Mouse (Mus musculus): ENCODE measurements around the gene Gna15.

Gna15 gene

DNA sequence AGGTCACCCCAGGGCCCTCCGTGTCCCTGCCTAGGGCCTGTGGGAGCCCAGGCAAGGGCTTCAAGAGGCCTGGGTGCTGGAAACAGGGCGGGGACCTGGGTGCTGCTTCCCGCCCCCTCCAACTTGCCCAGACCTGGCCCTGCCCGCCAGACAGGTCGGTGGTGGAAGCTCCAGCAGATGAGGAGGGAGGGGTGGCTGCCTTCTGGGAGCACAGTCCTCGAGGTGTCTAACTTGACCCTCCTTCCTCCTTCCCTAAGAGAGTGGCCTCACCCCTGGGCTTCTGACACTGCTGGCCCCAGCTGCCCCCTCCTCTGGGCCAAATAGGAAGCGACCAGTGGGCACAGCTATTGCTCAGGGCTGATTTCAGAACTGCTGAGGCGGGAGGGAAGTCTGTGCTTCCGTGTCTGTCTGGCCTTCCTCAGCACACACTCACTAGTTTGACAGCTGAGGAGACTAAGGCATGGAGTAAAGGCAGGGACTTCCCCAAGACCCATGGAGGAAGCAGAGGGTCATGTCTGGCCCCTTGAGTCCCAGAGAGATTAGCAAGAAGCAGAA, at the start of gene Gna15:
TSS of gene Gna15 (minus strand) at position 175 of the 555 bp plus-strand sequence.
- DNase-seq: no peak

- no peak for DNase-seq
Measured at GRCm38 (mm10) chr10:81572975-81573374, 49.0 kb upstream of the Gna15 start.

- DNase-seq: peak; percentile 54
Measured at GRCm38 (mm10) chr10:81572133-81572671, 48.2 kb upstream of the Gna15 start.

DNA sequence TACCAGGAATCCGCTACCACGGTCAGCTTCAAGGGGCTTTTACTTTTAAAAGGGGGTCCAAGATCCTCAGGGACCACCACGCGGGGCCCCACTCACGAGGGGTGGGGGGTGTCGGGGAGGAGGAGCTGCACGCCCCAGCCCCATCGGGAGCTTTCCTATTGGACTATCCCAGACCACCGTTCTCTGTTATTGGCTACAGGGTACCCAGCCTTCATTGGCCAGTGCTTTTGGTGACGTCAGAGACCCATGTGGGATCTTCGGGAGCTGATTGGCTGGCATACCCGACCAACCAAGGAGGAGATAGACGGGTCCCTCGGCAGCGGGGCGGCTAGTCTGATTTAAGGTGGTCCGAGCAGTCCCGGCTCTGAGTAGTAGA, 47.5 kb upstream of the Gna15 start:
- DNase-seq: peak; percentile 100

DNA sequence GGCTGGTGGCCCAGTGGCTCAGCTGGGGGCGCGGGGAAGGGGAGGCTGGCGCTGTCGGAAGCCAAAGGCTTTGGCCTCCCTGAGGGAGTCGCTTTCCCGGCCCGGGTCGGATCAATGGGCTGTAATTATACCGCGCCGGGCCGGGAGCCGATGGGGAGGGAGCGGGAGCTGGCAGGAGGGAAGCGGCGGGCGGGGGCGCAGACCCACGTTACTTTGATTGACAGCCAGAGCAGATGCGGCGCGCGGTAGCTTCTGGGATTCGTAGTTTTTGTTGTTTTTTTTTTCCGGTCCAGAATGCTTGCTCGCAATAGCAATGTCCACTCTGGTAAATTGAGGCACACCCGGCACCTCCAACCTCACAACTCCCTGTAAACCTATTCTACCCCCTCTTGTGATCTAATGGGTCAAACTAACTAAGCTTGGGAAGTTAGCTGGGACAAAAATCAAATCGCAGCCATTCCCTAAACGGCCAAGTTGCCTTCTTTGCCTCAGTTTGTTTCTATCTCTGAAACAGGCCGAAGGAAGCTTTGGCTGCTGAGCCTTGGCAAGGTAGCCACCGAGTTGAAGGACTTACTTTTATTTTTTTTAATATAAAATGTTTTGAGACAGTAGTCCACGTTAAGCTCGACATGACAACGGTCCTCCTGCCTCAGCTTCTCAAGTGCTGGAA, 46.9 kb upstream of the Gna15 start:
- peak; percentile 96 for DNase-seq

- DNase-seq: no peak
Measured at GRCm38 (mm10) chr10:81570238-81570800, 46.3 kb upstream of the Gna15 start.

DNA sequence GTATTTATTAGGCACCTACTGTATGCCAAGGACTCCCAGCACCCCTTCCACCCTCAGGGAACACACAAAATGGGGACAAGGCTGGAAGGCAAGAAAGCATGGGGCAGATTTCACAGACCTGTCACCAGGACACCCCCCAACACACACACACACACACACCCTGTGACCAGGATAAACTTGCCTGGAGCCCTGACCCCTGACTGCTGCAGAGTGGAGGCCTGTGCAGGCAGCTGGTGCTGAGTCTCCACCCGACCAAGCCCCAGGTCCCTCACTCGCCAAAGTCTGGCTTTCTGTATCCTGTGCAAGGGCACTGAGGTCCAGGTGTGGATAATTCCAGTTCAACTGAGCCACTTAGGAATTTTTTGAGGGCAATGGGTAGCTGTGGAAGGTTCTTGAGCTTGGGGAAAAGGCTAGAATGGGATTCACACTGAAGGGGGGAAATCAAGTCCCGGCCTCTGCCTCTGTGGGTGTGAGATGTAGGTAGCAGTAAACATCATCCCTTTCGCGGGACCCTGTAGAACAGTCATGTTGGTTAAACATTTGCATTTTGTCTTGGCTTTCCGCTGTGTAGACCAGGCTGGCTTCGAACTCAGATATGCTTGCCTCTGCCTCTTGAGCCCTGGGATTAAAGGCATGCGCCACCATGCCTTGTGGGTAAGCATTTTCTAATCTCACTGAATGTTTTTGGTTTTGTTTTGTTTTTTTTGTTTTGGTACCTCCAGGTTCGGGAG, 45.6 kb upstream of the Gna15 start:
- peak; percentile 29 for DNase-seq

GRCm38 (mm10) chr10:81568381-81569191, 44.6 kb upstream of the Gna15 start:
- peak; percentile 78 for DNase-seq

DNA sequence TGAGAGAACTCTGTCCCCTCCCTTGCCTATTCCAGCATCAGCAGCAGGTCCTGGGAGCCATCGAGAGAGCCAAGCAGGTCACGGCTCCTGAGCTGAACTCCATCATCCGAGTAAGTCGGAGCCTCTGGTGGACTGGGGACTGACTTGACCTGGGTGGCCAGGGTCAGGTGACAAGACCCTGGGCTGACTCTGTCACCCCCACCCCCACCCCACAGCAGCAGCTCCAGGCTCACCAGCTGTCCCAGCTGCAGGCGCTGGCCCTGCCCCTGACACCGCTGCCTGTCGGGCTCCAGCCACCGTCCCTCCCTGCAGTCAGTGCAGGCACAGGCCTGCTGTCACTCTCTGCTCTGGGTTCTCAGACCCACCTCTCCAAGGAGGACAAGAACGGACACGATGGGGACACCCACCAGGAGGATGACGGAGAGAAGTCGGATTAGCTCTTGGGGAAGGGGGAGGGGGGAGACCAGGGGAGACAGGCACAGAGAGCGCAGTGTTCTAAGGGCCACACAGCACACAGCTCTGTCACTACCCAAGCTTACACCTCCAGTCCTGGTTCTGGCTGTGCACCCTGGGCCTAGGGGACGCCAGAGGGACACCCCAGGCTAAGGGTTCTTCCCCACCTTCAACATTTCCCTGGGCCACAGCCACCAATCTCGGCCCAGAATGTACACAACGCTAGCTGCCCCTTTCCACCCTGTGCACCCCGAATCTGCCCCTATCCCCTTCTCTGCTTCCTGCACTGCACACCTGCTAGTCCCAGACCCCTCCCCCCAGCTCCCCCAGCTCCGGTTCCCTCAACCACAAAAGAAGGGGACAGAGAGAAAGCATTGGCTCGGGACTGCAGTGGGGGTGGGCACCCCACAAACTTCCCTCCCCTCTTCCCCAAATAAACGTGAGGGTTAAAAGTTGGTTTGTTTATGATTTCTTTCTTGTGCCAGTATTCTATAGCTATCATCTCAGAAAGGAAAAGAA, 41.5 kb upstream of the Gna15 start:
- DNase-seq: no peak

DNA sequence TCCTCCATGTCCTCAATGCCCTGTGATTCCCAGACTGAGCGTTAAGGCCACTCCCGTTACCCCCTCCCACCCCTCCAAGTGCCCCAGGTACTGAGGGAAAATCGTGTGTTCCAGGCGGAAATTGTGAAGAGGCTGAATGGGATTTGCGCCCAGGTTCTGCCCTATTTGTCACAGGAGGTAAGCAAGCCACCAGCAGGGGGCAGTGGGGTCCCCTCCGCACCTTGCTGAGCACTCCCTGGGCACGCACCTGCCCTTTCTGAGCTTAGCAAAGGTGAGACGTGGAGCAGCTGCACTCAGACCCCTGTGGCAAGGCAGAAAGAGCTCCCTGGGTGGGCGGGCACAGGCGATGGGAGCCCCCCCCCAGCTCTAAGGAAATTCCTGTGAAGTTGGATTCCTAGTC, 40.7 kb upstream of the Gna15 start:
- peak; percentile 65 for DNase-seq

GRCm38 (mm10) chr10:81564216-81564615, 40.2 kb upstream of the Gna15 start:
- peak; percentile 80 for DNase-seq

- no peak for DNase-seq
Measured at GRCm38 (mm10) chr10:81563481-81563880, 39.5 kb upstream of the Gna15 start.

- no peak for DNase-seq
Measured at GRCm38 (mm10) chr10:81562411-81562810, 38.4 kb upstream of the Gna15 start.

DNA sequence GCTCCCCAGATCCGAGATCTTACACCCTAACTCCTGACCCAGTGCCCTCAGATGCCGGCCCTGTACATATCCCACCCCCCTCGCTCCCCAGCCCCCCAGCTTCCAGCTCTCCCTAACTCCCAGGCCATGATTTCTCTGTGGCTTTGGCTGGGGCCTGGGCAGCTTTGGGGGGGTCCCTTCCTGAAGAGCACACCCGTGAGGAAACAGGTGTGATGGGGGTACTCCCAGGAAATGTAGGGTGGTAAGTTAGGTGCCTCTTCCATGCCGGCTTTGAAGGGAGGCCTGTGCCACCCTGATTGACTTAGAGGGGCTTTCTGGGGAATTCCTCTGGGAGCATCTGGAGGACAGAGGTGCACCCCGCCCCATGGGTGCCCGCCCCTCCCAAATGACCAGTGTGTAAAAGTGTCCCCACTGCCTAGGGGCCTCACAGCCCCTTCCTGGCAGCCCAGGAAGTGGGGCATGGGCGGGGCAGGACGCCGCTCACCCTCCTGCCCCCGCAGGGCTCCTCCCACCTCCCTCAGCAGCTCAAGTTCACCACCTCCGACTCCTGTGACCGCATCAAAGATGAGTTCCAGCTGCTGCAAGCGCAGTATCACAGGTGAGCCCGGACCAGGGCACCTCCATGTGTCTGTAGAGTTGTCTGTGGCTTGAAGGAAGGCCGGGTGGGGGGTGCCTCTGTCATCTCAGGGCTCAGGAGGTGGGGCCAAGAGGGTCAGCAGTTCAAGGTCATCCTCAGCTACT, 36.9 kb upstream of the Gna15 start:
- peak; percentile 69 for DNase-seq

- peak; percentile 68 for DNase-seq
Measured at GRCm38 (mm10) chr10:81559627-81560539, 35.9 kb upstream of the Gna15 start.

- DNase-seq: peak; percentile 78
Measured at GRCm38 (mm10) chr10:81559163-81559626, 35.2 kb upstream of the Gna15 start, which contains the start of gene Aes. Aes (plus strand) TSS chr10:81559488.

GRCm38 (mm10) chr10:81557491-81557890, 33.5 kb upstream of the Gna15 start:
- DNase-seq: no peak

DNA sequence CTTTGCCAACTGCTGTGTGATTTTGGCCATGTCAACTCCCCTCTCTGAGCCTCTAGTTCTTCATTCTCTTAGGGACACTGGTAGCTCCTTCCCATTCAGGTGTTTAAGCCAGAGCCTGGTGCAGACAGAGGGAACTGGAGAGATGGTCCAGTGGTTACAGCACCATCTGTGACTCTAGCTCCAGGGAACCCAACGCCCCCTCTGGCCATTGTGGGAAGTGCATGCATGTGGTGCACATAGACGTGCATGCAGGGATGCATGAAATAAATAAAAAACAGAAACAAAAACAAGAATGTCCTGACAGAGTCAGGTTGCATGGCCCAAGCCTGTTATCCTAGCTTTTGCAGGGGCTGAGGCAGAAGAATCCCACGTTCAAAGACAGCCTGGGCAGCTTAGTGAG, 32.3 kb upstream of the Gna15 start:
- no peak for DNase-seq
